Mouse (Mus musculus) ES-Bruce4 (cell line): ENCODE data around the gene Six6. TPM values are rescaled to one million over a fixed set of nuclear protein-coding genes. Genes with fewer than 3 reads are reported as not detected.

Experiments
- H3K27ac ChIP-seq: 2 replicates; pipeline ENCODE4 v1.5.1; 2012; ENCODE audit warnings: low read length, inconsistent platforms; ENCODE audit not compliant: insufficient read depth
- H3K27me3 ChIP-seq: 2 replicates; pipeline ENCODE4 v1.6.1; 2012; ENCODE audit warnings: mild to moderate bottlenecking, low read length, inconsistent platforms; ENCODE audit not compliant: control insufficient read depth, poor library complexity, insufficient read depth, severe bottlenecking
- H3K36me3 ChIP-seq: 2 replicates; pipeline ENCODE4 v1.6.1; 2012; ENCODE audit warnings: inconsistent platforms, mild to moderate bottlenecking, low read length, moderate library complexity; ENCODE audit not compliant: control insufficient read depth, poor library complexity, insufficient read depth, severe bottlenecking
- H3K4me1 ChIP-seq: one replicate; pipeline ENCODE4 v1.8.1; 2011; ENCODE audit warnings: low read length; ENCODE audit not compliant: control insufficient read depth, insufficient read depth
- H3K4me3 ChIP-seq: 2 replicates; pipeline ENCODE4 v1.5.1; 2011; ENCODE audit warnings: low read depth, mild to moderate bottlenecking, low read length
- H3K9ac ChIP-seq: 2 replicates; pipeline ENCODE4 v1.6.1; 2012; ENCODE audit warnings: low read depth, mild to moderate bottlenecking, inconsistent platforms; ENCODE audit not compliant: poor library complexity, severe bottlenecking
- H3K9me3 ChIP-seq: replicated peaks from 2 replicates; pipeline ENCODE4 v1.6.1; 2012; ENCODE audit warnings: mild to moderate bottlenecking, low read length, inconsistent platforms; ENCODE audit not compliant: control insufficient read depth, poor library complexity, insufficient read depth, severe bottlenecking
- CTCF ChIP-seq: IDR thresholded peaks from one replicate; pipeline ENCODE4 v1.8.1; 2011; ENCODE audit warnings: low read depth, low read length
- EP300 ChIP-seq: IDR thresholded peaks from 2 replicates; pipeline ENCODE4 v1.6.1; 2011; ENCODE audit warnings: low read depth, low read length; ENCODE audit not compliant: insufficient read depth
- POLR2A ChIP-seq: IDR thresholded peaks from one replicate; pipeline ENCODE4 v1.8.1; 2011; ENCODE audit warnings: low read length; ENCODE audit not compliant: insufficient read depth
- polyA plus RNA-seq: library from polyadenylated mRNA; stranded (reverse); fragments of >200 nt; gene quantifications from 2 replicates; pipeline ENCODE4 v1.2.4, GENCODE M21; 2011; ENCODE audit warnings: low read depth; ENCODE audit not compliant: missing spikeins, insufficient read depth, insufficient read length

Gene Six6
- polyA plus RNA-seq, 1 experiment, result not detected

DNA sequence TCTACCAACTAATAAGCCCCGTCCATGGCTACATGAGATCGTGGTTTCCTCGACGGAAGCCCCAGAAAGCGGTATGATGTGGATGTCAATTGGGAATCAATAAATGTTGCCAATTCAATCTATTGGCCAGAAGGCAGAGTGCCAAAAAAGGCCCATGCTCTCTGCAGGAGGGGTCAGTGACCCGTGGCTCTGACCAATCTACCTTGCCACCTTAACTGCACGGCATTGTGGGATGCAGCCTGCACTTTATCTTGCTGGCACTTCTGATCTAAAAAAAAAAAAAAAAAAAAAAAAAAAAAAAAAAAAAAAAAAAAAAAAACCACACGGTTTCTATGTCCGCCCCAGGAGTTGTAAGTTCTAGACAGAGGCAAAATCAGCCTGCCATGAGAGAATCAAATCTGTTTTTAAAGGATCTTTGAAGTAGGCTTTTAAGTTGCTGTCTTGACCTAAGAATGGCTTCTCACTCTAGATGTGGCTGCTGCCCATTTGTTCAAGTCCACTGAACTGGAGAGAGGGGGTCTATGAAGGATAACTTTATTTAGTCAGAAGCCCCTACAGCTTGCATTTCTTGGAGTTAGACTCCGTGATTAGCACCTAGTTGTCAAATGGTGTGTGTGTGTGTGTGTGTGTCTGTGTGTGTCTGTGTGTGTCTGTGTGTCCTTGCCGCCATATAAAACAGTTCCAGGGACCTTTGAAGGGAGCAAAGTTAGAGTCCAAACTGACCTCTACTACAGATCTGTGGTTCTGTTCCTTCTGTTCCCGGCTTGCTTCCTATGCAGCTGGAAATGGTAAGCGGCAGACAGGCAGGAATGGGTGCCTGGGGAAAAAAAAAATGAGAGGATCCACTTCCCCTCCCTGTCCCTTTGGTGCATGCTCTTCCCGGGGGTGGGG lies 847 bp upstream of the Six6 start:
- H3K27ac ChIP-seq, result no peak overlapping the region
- H3K36me3 ChIP-seq, result no peaks in the 10 kb centered on the region
- TF ChIP-seq CTCF (no peak), POLR2A (no peak), EP300 (no peak)
- no peaks in the 10 kb centered on the region for H3K9me3 ChIP-seq
- H3K27me3 ChIP-seq, result peaks cover 32% of the 10 kb centered on the region
- no peaks in the 10 kb centered on the region for H3K4me1 ChIP-seq
- peak overlapping the region; percentile 9 for H3K4me3 ChIP-seq
- H3K9ac ChIP-seq, result no peak overlapping the region

DNA sequence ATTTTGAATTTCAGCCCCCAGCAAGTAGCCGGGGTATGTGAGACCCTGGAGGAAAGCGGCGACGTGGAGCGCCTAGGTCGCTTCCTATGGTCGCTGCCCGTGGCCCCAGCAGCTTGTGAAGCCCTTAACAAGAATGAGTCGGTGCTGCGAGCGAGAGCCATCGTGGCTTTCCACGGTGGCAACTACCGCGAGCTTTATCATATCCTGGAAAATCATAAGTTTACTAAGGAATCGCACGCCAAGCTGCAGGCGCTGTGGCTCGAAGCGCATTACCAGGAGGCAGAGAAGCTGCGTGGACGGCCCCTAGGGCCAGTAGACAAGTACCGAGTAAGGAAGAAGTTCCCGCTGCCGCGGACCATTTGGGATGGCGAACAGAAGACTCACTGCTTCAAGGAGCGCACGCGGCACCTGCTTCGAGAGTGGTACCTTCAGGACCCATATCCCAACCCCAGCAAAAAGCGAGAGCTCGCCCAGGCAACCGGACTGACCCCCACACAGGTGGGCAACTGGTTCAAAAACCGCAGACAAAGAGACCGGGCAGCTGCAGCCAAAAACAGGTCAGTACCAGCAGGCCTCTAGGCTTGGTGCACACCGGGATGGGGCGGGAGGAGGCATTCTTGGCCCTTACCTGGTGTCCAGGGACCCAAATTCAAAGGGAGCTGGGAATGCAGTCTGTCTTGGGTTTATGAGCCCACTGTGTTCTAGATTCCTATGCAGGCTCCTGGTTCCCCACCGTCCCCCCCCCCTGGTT lies 554 bp downstream of the Six6 start, which contains the start of gene 4930447C04Rik:
4930447C04Rik (minus strand) TSS at position 704 of the 751 bp plus-strand sequence.
- no peaks in the 10 kb centered on the region for H3K4me1 ChIP-seq
- H3K36me3 ChIP-seq, result no peaks in the 10 kb centered on the region
- 0 out of 2 replicates have a peak within 1 kb of the TSS, but pooled peaks have one; percentile 11 for H3K9ac ChIP-seq
- H3K9me3 ChIP-seq, result no peaks in the 10 kb centered on the region
- TF ChIP-seq EP300, result no peak
- TF ChIP-seq POLR2A, result no peak
- peaks cover 34% of the 10 kb centered on the region for H3K27me3 ChIP-seq
- no peak within 1 kb of the TSS for H3K27ac ChIP-seq
- H3K4me3 ChIP-seq, result peak within 1 kb of the TSS; percentile 49

DNA sequence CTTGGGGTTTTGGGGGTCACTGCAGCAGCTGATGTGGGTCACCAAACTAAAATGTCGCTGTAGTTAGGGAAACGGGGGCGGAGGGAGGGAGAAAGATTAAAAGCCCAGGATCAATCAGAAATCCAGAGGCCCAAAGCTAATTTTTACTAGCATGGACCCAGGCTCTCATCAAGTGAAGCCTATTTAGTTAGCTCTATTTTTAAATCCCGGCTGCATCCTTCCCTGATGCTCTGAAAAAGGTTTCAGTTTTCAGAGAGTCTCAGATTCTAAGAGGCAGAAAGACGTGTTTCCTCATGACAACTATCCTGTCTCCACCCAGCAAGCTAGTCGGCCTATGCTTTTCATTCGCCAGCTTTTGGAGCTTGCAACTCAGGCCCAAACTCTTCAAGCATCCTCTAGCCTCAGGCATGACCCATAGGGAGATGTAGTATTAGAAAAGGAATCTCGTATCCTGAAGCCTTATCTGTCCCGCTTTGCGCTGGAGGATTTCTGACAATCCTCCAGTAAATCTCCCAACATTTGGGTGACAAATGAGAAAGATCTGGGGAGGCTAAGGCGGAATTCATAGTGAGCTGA lies 1.2 kb downstream of the Six6 start:
- peaks cover 36% of the 10 kb centered on the region for H3K27me3 ChIP-seq
- TF ChIP-seq EP300, result no peak
- no peak for TF ChIP-seq POLR2A
- no peak for TF ChIP-seq CTCF

GRCm38 (mm10) chr12:72941398-72942051 lies 1.8 kb downstream of the Six6 start:
- no peak overlapping the region for H3K27ac ChIP-seq
- no peaks in the 10 kb centered on the region for H3K4me1 ChIP-seq
- no peaks in the 10 kb centered on the region for H3K36me3 ChIP-seq
- no peaks in the 10 kb centered on the region for H3K9me3 ChIP-seq
- H3K9ac ChIP-seq, result no peak overlapping the region
- no peak for TF ChIP-seq POLR2A
- no peak for TF ChIP-seq CTCF
- TF ChIP-seq EP300, result no peak
- H3K4me3 ChIP-seq, result 0 out of 2 replicates have a peak overlapping the region, but pooled peaks have one; percentile 7
- peaks cover 37% of the 10 kb centered on the region for H3K27me3 ChIP-seq

More for the DNA sequence above, 1.2 kb downstream of the Six6 start:
- no peaks in the 10 kb centered on the region for H3K9me3 ChIP-seq
- no peaks in the 10 kb centered on the region for H3K4me1 ChIP-seq
- no peaks in the 10 kb centered on the region for H3K36me3 ChIP-seq
- H3K9ac ChIP-seq, result no peak overlapping the region
- H3K4me3 ChIP-seq, result 0 out of 2 replicates have a peak overlapping the region, but pooled peaks have one; percentile 7
- no peak overlapping the region for H3K27ac ChIP-seq

DNA sequence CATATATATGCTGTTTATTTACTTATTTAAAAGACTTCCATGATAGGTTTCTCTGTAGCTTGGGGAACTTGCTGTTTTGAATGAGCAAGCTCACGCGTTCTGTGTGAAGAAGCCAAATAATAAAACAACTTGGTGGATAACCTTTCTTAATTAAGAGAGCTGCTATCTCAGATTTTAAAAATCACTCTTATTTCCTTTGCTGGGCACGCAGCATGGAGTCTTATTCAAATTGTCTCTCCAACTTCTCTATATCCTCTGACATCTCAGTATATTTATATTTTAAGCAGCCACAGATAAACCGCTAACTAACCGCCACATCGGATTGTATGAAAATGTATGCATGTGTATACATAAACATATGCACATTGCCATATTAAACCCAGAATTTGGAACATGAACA lies 2.5 kb downstream of the Six6 start:
- H3K36me3 ChIP-seq, result no peaks in the 10 kb centered on the region
- no peak overlapping the region for H3K27ac ChIP-seq
- H3K9ac ChIP-seq, result no peak overlapping the region
- no peaks in the 10 kb centered on the region for H3K9me3 ChIP-seq
- H3K4me1 ChIP-seq, result no peaks in the 10 kb centered on the region
- H3K27me3 ChIP-seq, result peaks cover 41% of the 10 kb centered on the region
- no peak for TF ChIP-seq POLR2A
- no peak for TF ChIP-seq CTCF
- TF ChIP-seq EP300, result no peak
- H3K4me3 ChIP-seq, result no peak overlapping the region
